Mouse (Mus musculus) kidney, adult 2 months (tissue): ENCODE data around the gene Spint2. TPM values are rescaled to one million over a fixed set of nuclear protein-coding genes. Genes with fewer than 3 reads are reported as not detected.
A peak's percentile ranks its signal among the peaks of the same experiment; 100 is the strongest.
"Not testable (repeated sequence)": the region's sequence is repeated elsewhere in the genome, so short reads cannot be mapped to it uniquely, and the experiment has no call there.

Source experiments
- DNase-seq: peaks from one replicate; pipeline ENCODE4 v3.0.0; 2021
- H3K27ac ChIP-seq: fragments of 200-500 bp; 2 replicates; pipeline ENCODE4 v1.5.1; 2012; ENCODE audit warnings: low read depth, low read length, control low read depth, inconsistent platforms; ENCODE audit not compliant: insufficient read depth
- H3K27me3 ChIP-seq: fragments of 200-500 bp; replicated peaks from 2 replicates; pipeline ENCODE4 v1.6.1; 2012; ENCODE audit warnings: mild to moderate bottlenecking, moderate library complexity, low read length, inconsistent platforms; ENCODE audit not compliant: control insufficient read depth, insufficient read depth
- H3K36me3 ChIP-seq: fragments of 200-500 bp; 2 replicates; pipeline ENCODE4 v1.6.1; 2012; ENCODE audit warnings: mild to moderate bottlenecking, moderate library complexity, low read length, inconsistent platforms; ENCODE audit not compliant: control insufficient read depth, insufficient read depth
- H3K4me1 ChIP-seq: fragments of 200-500 bp; 2 replicates; pipeline ENCODE4 v1.6.1; 2011; ENCODE audit warnings: low read length; ENCODE audit not compliant: control insufficient read depth, insufficient read depth
- H3K4me3 ChIP-seq: fragments of 200-500 bp; 2 replicates; pipeline ENCODE4 v1.5.1; 2011; ENCODE audit warnings: mild to moderate bottlenecking, low read depth, low read length, control low read depth; ENCODE audit not compliant: insufficient read depth
- CTCF ChIP-seq: fragments of 200-500 bp; conservative IDR thresholded peaks from 2 replicates; pipeline ENCODE4 v1.5.1; 2011; ENCODE audit warnings: low read depth, mild to moderate bottlenecking, control low read depth, low read length, moderate library complexity, mixed read lengths; ENCODE audit not compliant: insufficient read depth, insufficient read length
- POLR2A ChIP-seq: fragments of 200-500 bp; IDR thresholded peaks from one replicate; pipeline ENCODE4 v1.6.1; 2011; ENCODE audit warnings: low read depth, low read length, control low read depth
- WGBS: fragments of 180-500 bp; shearing (Covaris S2); methylation state at CpG from one replicate; pipeline ENCODE4 v1.1.7; 2018; 5-methylcytosine and 5-hydroxymethylcytosine counted together
- polyA plus RNA-seq: library from polyadenylated mRNA; depleted of rRNA; stranded (reverse); fragments of >200 nt; gene quantifications from 2 replicates; pipeline ENCODE4 v1.2.3, GENCODE M21; 2012; rRNA removed

The Spint2 gene
- polyA plus RNA-seq, 1 experiment: 421 TPM

- DNase-seq: peak; percentile 91
- Histone ChIP-seq H3K36me3 (no peaks in the 10 kb centered on the region), H3K4me1 (no peaks in the 10 kb centered on the region), H3K27me3 (no peaks in the 10 kb centered on the region), H3K4me3 (peak overlapping the region; percentile 48), H3K27ac (peak overlapping the region; percentile 42)
- 5% methylated on average over 34 of the region's 34 CpGs for WGBS
- TF ChIP-seq CTCF (no peak), POLR2A (no peak)
These were observed 70.1 kb downstream of the Spint2 start for GRCm38 (mm10) chr7:29211415-29212198.

- H3K27ac ChIP-seq: peak overlapping the region; percentile 42
- H3K4me1 ChIP-seq, H3K27me3 ChIP-seq, H3K36me3 ChIP-seq, DNase-seq: not testable (repeated sequence)
- peak overlapping the region; percentile 48 for H3K4me3 ChIP-seq
- WGBS: 26% methylated on average over 13 of the region's 15 CpGs
These were observed 70.7 kb downstream of the Spint2 start for GRCm38 (mm10) chr7:29211013-29211412.

Other genes starting within 250 kb of the Spint2 start
- 0.01 and 3.0 TPM in 2 replicates for gene Ryr1, start 156.7 kb downstream of the Spint2 start, polyA plus RNA-seq
- gene Rasgrp4, start 147.1 kb downstream of the Spint2 start, polyA plus RNA-seq: 1.9 and 2.7 TPM in 2 replicates
- gene Fam98c, start 125.7 kb downstream of the Spint2 start, polyA plus RNA-seq: 31.4 and 35.8 TPM in 2 replicates
- 0.38 and 0.94 TPM in 2 replicates for gene Ggn, start 111.7 kb downstream of the Spint2 start, polyA plus RNA-seq
- gene Spred3, start 111.5 kb downstream of the Spint2 start, polyA plus RNA-seq: 1.8 and 2.6 TPM in 2 replicates
- 178 and 204 TPM in 2 replicates for gene Psmd8, start 101.2 kb downstream of the Spint2 start, polyA plus RNA-seq
- gene Catsperg1, start 67.9 kb downstream of the Spint2 start, polyA plus RNA-seq: 0.86 and 1.1 TPM in 2 replicates
- 4.4 and 5.6 TPM in 2 replicates for gene Kcnk6, start 49.4 kb downstream of the Spint2 start, polyA plus RNA-seq
- 179 and 207 TPM in 2 replicates for gene Yif1b, start 43.6 kb downstream of the Spint2 start, polyA plus RNA-seq
- 4.6 and 7.2 TPM in 2 replicates for gene 2200002D01Rik, start 33.4 kb downstream of the Spint2 start, polyA plus RNA-seq
- gene Ppp1r14a, start 7.4 kb upstream of the Spint2 start, polyA plus RNA-seq: 12.3 and 16.1 TPM in 2 replicates
- 0.07 and 0.11 TPM in 2 replicates for gene Dpf1, start 22.0 kb upstream of the Spint2 start, polyA plus RNA-seq
- gene Sipa1l3, start 236.7 kb upstream of the Spint2 start, polyA plus RNA-seq: 44.6 and 51.0 TPM in 2 replicates